Mouse (Mus musculus) right cerebral cortex, adult 2 months (tissue): Measurements from ENCODE around the gene Cpne9.

Source experiments
- DNase-seq, 2 experiments: peaks; one replicate each; pipeline ENCODE4 v3.0.0; 2021 to 2022; ENCODE audit warnings: low spot score in 2 of 2

Gene Cpne9

GRCm38 (mm10) chr6:113342297-113342696, 60.2 kb downstream of the Cpne9 start:
- peak in 1 of 2 experiments; percentile 49 for DNase-seq

- DNase-seq: peak; percentile 78 to 82
These were observed 61.3 kb downstream of the Cpne9 start, which contains the start of gene Camk1 for GRCm38 (mm10) chr6:113343177-113344092. Camk1 (minus strand) TSS chr6:113343984.

- no peak for DNase-seq
These were observed 62.2 kb downstream of the Cpne9 start for GRCm38 (mm10) chr6:113344321-113344720.

GRCm38 (mm10) chr6:113346897-113347296, 64.8 kb downstream of the Cpne9 start:
- DNase-seq: no peak

DNA sequence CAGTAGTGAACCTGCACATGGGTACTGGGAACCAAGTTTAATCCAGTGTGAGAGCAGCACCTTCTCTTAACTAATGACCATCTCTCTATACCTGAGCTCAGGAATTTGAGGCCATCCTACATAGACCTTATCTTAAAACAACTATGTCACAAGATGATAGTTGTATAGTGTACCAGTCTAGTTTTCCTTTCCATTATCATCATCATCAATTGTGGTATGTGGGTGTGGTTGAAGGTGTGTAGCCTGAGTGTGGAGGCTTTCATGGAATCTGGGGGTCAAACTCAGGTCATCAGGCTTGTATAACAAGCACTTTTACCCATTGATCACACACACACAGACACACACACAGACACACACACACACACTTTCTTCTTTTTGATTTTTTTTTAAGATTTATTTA, 68.4 kb downstream of the Cpne9 start:
- no peak for DNase-seq

- DNase-seq: no peak
These were observed 69.1 kb downstream of the Cpne9 start for GRCm38 (mm10) chr6:113351161-113351560.

DNA sequence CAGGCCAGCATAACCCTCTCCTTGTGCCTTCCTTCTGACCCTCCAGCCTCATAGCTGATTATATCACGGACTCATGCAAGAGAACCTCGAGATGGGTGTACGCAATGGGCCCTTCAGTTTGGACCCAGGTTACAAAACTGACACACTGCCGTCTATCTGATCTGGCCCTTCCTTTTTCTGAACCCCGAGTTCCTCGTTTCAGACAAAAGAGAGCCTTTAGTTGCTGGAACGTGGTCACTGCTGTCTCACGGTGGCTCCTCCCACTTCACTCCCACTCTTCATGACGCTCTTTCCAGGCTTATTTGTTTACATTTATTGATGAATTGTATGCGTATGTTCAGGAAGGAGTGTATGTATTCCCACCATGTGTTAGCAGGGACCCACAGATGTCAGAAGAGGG, 69.5 kb downstream of the Cpne9 start:
- DNase-seq: no peak

DNA sequence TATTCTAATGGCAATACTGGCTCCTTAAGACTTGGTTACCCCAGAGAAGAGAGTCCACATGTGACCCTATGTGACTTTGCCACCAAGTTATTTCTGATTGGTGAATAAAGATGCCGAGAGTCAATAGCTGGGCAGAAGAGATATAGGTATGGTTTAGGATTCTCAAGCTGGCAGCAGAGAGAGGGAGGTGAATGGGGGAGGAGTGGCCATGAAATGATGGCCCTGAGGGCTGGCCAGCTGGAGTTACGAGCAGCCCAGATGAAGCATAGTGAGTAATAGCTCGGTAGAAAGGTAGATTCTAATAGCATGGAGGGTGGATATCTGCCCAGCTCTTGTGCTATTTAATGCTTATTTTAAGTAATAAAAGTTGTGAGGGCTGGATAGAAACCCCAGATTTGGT, 70.7 kb downstream of the Cpne9 start:
- DNase-seq: no peak

GRCm38 (mm10) chr6:113353696-113354095, 71.6 kb downstream of the Cpne9 start:
- DNase-seq: no peak
